Mouse (Mus musculus): ENCODE results near the gene Rab6b. TPM values are rescaled to one million over a fixed set of nuclear protein-coding genes. Genes with fewer than 3 reads are reported as not detected.

The Rab6b gene
- polyA plus RNA-seq (2014; fragmentation: Nextera tagmentation; extraction: Ambion mirVana) = 80.7 and 92.0 TPM in 2 replicates

- Histone ChIP-seq H3K27me3 (ENCODE audit: control insufficient read depth, insufficient read depth, low read length) (no peaks in the 10 kb centered on the region), H3K9ac (peak within 1 kb of the TSS; percentile 97), H3K27ac (peak within 1 kb of the TSS; percentile 95), H3K4me1 (replicated peaks; ENCODE audit: control insufficient read depth, insufficient read depth, low read length) (peaks cover 42% of the 10 kb centered on the region), H3K36me3 (replicated peaks; ENCODE audit: control insufficient read depth, insufficient read depth) (no peaks in the 10 kb centered on the region), H3K4me3 (replicated peaks; ENCODE audit: low read length) (peak within 1 kb of the TSS; percentile 95), H3K4me2 (replicated peaks) (peak within 1 kb of the TSS; percentile 57), H3K9me3 (ENCODE audit: control insufficient read depth, low read length) (no peaks in the 10 kb centered on the region)
- under 1% methylated on average over 68 of the region's 81 CpGs for WGBS
- ATAC-seq (ENCODE audit: low FRiP score) (peak; percentile 76), DNase-seq (ENCODE audit: low spot score) (peak; percentile 81)
These were observed at the start of gene Rab6b for GRCm38 (mm10) chr9:103111621-103112470. Gene Rab6b, plus strand, starts transcription at chr9:103111787.

- no peaks in the 10 kb centered on the region for H3K27me3 ChIP-seq (ENCODE audit: control insufficient read depth, insufficient read depth, low read length)
- no peak for ATAC-seq (ENCODE audit: low FRiP score)
- H3K36me3 ChIP-seq (replicated peaks; ENCODE audit: control insufficient read depth, insufficient read depth) = no peaks in the 10 kb centered on the region
- no peak overlapping the region for H3K4me3 ChIP-seq (replicated peaks; ENCODE audit: low read length)
- H3K4me1 ChIP-seq (replicated peaks; ENCODE audit: control insufficient read depth, insufficient read depth, low read length) = no peaks in the 10 kb centered on the region
- H3K27ac ChIP-seq = no peak overlapping the region
- DNase-seq (ENCODE audit: low spot score) = no peak
- H3K9me3 ChIP-seq (ENCODE audit: control insufficient read depth, low read length) = no peaks in the 10 kb centered on the region
- no peak overlapping the region for H3K4me2 ChIP-seq (replicated peaks)
- no peak overlapping the region for H3K9ac ChIP-seq
- WGBS = 94% methylated on average over 6 of the region's 6 CpGs
These were observed 48.0 kb upstream of the Rab6b start for GRCm38 (mm10) chr9:103063591-103063990.

GRCm38 (mm10) chr9:103066845-103067244 is 44.7 kb upstream of the Rab6b start:
- Histone ChIP-seq H3K36me3 (replicated peaks; ENCODE audit: control insufficient read depth, insufficient read depth) (no peaks in the 10 kb centered on the region), H3K27me3 (ENCODE audit: control insufficient read depth, insufficient read depth, low read length) (no peaks in the 10 kb centered on the region), H3K9me3 (ENCODE audit: control insufficient read depth, low read length) (no peaks in the 10 kb centered on the region), H3K4me2 (replicated peaks) (no peak overlapping the region), H3K27ac (no peak overlapping the region), H3K4me1 (replicated peaks; ENCODE audit: control insufficient read depth, insufficient read depth, low read length) (no peaks in the 10 kb centered on the region), H3K4me3 (replicated peaks; ENCODE audit: low read length) (no peak overlapping the region), H3K9ac (no peak overlapping the region)
- 75% methylated on average over 8 of the region's 8 CpGs for WGBS
- peak; percentile 34 for DNase-seq (ENCODE audit: low spot score)
- no peak for ATAC-seq (ENCODE audit: low FRiP score)

GRCm38 (mm10) chr9:103067651-103068050 is 43.9 kb upstream of the Rab6b start:
- Histone ChIP-seq H3K27me3 (ENCODE audit: control insufficient read depth, insufficient read depth, low read length) (no peaks in the 10 kb centered on the region), H3K9me3 (ENCODE audit: control insufficient read depth, low read length) (no peaks in the 10 kb centered on the region), H3K36me3 (replicated peaks; ENCODE audit: control insufficient read depth, insufficient read depth) (no peaks in the 10 kb centered on the region), H3K9ac (no peak overlapping the region), H3K4me2 (replicated peaks) (no peak overlapping the region), H3K4me3 (replicated peaks; ENCODE audit: low read length) (no peak overlapping the region), H3K4me1 (replicated peaks; ENCODE audit: control insufficient read depth, insufficient read depth, low read length) (no peaks in the 10 kb centered on the region), H3K27ac (no peak overlapping the region)
- no peak for DNase-seq (ENCODE audit: low spot score)
- 82% methylated on average over 11 of the region's 11 CpGs for WGBS
- no peak for ATAC-seq (ENCODE audit: low FRiP score)

GRCm38 (mm10) chr9:103068769-103069168 is 42.8 kb upstream of the Rab6b start:
- no peak for ATAC-seq (ENCODE audit: low FRiP score)
- 94% methylated on average over 8 of the region's 8 CpGs for WGBS
- Histone ChIP-seq H3K9ac (no peak overlapping the region), H3K4me1 (replicated peaks; ENCODE audit: control insufficient read depth, insufficient read depth, low read length) (no peaks in the 10 kb centered on the region), H3K27me3 (ENCODE audit: control insufficient read depth, insufficient read depth, low read length) (no peaks in the 10 kb centered on the region), H3K27ac (no peak overlapping the region), H3K4me2 (replicated peaks) (no peak overlapping the region), H3K4me3 (replicated peaks; ENCODE audit: low read length) (no peak overlapping the region), H3K9me3 (ENCODE audit: control insufficient read depth, low read length) (no peaks in the 10 kb centered on the region), H3K36me3 (replicated peaks; ENCODE audit: control insufficient read depth, insufficient read depth) (no peaks in the 10 kb centered on the region)
- DNase-seq (ENCODE audit: low spot score) = no peak

- Histone ChIP-seq H3K27me3 (ENCODE audit: control insufficient read depth, insufficient read depth, low read length) (no peaks in the 10 kb centered on the region), H3K9ac (no peak overlapping the region), H3K36me3 (replicated peaks; ENCODE audit: control insufficient read depth, insufficient read depth) (no peaks in the 10 kb centered on the region), H3K4me1 (replicated peaks; ENCODE audit: control insufficient read depth, insufficient read depth, low read length) (no peaks in the 10 kb centered on the region), H3K4me2 (replicated peaks) (no peak overlapping the region), H3K4me3 (replicated peaks; ENCODE audit: low read length) (no peak overlapping the region), H3K27ac (no peak overlapping the region), H3K9me3 (ENCODE audit: control insufficient read depth, low read length) (no peaks in the 10 kb centered on the region)
- DNase-seq (ENCODE audit: low spot score) = no peak
- no peak for ATAC-seq (ENCODE audit: low FRiP score)
- WGBS = 84% methylated on average over 7 of the region's 7 CpGs
These were observed 39.9 kb upstream of the Rab6b start for GRCm38 (mm10) chr9:103071541-103072203.

- WGBS = 92% methylated on average over 6 of the region's 6 CpGs
These were observed 39.4 kb upstream of the Rab6b start for GRCm38 (mm10) chr9:103072204-103072599.

GRCm38 (mm10) chr9:103072926-103073515 is 38.6 kb upstream of the Rab6b start:
- Histone ChIP-seq H3K4me2 (replicated peaks) (no peak overlapping the region), H3K9ac (no peak overlapping the region), H3K36me3 (replicated peaks; ENCODE audit: control insufficient read depth, insufficient read depth) (no peaks in the 10 kb centered on the region), H3K27me3 (ENCODE audit: control insufficient read depth, insufficient read depth, low read length) (no peaks in the 10 kb centered on the region), H3K4me3 (replicated peaks; ENCODE audit: low read length) (no peak overlapping the region), H3K9me3 (ENCODE audit: control insufficient read depth, low read length) (no peaks in the 10 kb centered on the region), H3K4me1 (replicated peaks; ENCODE audit: control insufficient read depth, insufficient read depth, low read length) (no peaks in the 10 kb centered on the region), H3K27ac (no peak overlapping the region)
- ATAC-seq (ENCODE audit: low FRiP score) (no peak), DNase-seq (ENCODE audit: low spot score) (no peak)
- 93% methylated on average over 11 of the region's 11 CpGs for WGBS

More at GRCm38 (mm10) chr9:103072204-103072599, 39.4 kb upstream of the Rab6b start:
- no peaks in the 10 kb centered on the region for H3K36me3 ChIP-seq (replicated peaks; ENCODE audit: control insufficient read depth, insufficient read depth)
- H3K27me3 ChIP-seq (ENCODE audit: control insufficient read depth, insufficient read depth, low read length) = no peaks in the 10 kb centered on the region
- no peak overlapping the region for H3K4me2 ChIP-seq (replicated peaks)
- H3K9ac ChIP-seq = no peak overlapping the region
- H3K27ac ChIP-seq = no peak overlapping the region
- DNase-seq (ENCODE audit: low spot score) (no peak), ATAC-seq (ENCODE audit: low FRiP score) (no peak)
- no peaks in the 10 kb centered on the region for H3K9me3 ChIP-seq (ENCODE audit: control insufficient read depth, low read length)
- no peaks in the 10 kb centered on the region for H3K4me1 ChIP-seq (replicated peaks; ENCODE audit: control insufficient read depth, insufficient read depth, low read length)
- no peak overlapping the region for H3K4me3 ChIP-seq (replicated peaks; ENCODE audit: low read length)

GRCm38 (mm10) chr9:103076836-103077531 is 34.6 kb upstream of the Rab6b start:
- Histone ChIP-seq H3K27ac (no peak overlapping the region), H3K4me1 (replicated peaks; ENCODE audit: control insufficient read depth, insufficient read depth, low read length) (no peaks in the 10 kb centered on the region), H3K4me2 (replicated peaks) (no peak overlapping the region), H3K9me3 (ENCODE audit: control insufficient read depth, low read length) (no peaks in the 10 kb centered on the region), H3K27me3 (ENCODE audit: control insufficient read depth, insufficient read depth, low read length) (no peaks in the 10 kb centered on the region), H3K36me3 (replicated peaks; ENCODE audit: control insufficient read depth, insufficient read depth) (no peaks in the 10 kb centered on the region), H3K4me3 (replicated peaks; ENCODE audit: low read length) (no peak overlapping the region), H3K9ac (no peak overlapping the region)
- DNase-seq (ENCODE audit: low spot score) (no peak), ATAC-seq (ENCODE audit: low FRiP score) (no peak; the same call in 1 of the 2 replicates)
- WGBS = 64% methylated on average over 21 of the region's 21 CpGs
